Mouse (Mus musculus) thymus, postnatal 0 days (tissue): ENCODE measurements around the gene Ace3. TPM values are rescaled to one million over a fixed set of nuclear protein-coding genes. Genes with fewer than 3 reads are reported as not detected.

Source experiments
- DNase-seq: peaks from one replicate; pipeline ENCODE4 v3.0.0-alpha.2; 2015; ENCODE audit warnings: low spot score
- polyA plus RNA-seq: library from polyadenylated mRNA; unstranded; fragments of >200 nt; fragmentation: Nextera tagmentation; extraction: Ambion mirVana; gene quantifications from 2 replicates; pipeline ENCODE4 v1.2.1, GENCODE M21; 2015

Ace3 gene
- polyA plus RNA-seq, result not detected in 2 replicates

DNA sequence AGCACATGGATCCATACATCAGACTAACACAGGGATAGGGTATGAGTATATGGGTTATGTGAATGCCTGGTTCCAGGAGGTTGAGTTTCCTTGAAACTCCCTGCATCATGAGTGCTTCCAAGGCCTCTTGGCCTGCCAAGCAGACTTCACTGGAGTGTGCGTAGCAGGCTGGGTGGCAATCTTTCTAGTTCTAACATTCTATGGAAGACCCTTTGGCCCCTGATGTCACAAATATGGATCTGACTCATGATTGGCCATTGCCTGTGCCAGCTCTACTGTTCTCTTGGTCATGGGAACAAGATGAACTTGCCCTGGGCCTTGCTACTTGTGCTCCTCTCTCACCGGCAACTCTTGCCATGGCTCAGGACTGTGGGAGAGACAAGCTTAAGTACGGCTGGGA, at the start of gene Ace3:
Gene Ace3, plus strand, starts transcription at position 301 of the 400 bp plus-strand sequence.
- DNase-seq, result no peak

DNA sequence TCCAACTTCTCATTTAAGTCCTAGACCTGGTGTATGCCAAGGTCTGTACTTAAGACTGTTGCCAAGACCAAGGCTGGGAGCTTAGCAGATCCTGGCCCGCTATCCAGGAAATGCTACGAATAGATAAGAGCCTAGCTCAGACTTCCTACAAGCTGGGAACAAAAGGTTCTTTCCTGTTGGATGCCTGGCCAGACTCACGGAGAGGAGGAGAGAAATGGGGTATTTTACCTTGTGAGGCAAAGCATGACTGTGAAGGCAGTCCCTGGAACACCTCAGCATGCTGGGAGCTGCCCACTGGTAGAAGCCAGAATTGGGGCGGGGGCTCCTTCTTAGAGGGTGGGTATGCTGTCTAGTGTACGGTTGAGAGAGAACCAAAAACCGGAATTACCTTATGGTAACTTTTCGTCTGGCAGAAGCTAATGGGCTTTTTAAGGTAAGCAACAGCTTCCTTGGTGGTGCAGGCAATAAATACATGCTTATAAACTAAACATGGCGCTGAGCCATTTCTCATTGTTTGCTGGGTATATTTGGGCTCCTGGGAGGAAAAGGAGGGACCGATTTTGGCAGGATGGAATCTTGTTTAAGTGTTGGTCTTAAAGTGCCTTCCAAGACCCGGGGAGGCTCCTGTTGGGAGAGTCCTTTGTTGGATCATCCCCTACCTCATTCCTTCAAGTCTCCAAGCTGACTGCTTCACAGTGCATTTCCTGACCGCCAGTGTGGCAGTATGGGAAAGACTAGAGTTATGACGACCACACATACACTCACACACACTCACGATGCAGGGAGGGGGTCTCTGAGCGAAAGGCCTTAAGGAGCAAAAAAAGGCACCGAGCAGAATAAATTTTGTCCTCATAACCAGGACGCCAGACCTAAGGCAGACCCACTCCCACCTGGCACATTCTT, 49.5 kb upstream of the Ace3 start:
- no peak for DNase-seq

DNA sequence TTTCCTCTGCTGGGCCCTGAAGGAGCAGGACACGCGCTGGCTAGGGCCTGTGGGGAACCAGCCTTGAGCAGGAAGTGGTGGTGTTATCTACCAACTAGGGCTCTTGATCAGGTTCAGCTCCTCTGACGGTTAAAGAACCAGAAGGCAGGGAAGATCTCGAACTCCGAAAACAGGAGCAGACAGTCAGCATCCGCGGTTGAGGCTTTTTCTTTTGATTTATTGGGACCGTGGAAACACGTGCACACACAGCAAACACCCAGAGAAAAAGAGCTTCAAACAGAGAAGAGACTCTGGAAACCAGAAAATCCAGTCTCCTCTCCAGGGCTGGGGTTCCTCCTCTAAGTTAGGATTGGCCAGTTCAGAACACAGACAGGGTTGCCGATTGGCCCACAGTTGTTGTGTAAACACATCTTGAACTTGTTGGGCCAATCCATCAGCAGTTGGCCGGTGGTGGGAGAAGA, 47.8 kb upstream of the Ace3 start:
- peak; percentile 61 for DNase-seq

GRCm38 (mm10) chr11:105948255-105948654, 46.2 kb upstream of the Ace3 start:
- DNase-seq, result no peak

DNA sequence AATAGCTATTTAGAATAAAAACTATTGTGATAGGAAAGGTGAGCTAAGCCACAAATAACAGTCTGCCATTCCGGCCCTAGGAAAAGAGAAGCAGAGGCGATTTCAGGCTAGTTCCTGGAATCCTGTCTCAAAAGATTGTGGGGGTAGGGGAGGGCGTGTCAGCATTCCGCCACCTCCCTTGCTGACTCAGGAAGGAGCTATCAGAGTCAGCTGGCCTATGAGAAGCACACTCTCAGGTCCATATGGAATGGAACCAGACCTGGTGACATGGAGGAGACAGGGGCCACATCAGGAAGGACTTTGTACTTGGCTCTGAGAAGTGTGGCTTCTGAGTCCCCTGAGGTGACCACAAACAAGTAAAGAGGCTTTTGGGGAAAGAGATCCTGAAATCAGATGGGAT, 44.0 kb upstream of the Ace3 start:
- DNase-seq, result no peak

DNA sequence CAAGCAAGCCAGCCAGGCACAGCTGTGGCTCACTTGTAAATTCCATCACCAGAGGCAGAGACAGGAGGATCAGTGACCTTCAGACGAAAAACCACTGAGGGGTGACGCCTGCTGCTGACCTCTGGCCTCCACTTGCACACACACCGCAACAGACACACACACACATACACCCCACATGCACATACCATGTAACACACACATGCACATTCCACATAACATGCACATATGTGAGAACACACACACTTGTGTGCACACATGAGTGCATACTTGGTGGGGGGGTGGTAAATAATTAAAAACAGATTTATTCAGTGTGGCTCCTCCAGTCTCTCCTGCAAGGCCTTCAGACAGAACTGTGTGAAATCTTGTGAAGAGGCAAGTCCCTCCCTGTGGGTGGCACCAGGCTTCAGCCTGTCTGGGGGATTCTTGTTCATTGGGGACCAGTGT, 42.9 kb upstream of the Ace3 start:
- no peak for DNase-seq

DNA sequence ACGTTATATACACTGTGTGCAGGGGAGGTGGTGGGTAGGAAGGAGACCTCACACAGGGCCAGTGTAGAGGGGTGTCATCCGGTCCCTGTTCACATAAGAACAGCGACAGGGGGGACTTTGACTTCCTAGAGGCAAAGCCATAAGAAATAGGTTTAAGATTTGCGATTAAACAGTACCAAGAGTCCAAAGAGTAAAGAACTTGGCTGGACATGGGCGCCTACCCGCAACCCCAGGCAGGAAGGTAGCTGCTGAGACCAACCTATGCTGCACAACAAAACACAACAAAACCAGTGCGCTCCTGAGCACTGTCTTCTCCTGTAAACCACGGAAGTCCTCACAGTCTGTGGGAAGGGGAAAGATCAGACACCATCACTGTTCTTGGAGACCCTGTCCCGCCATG, 42.4 kb upstream of the Ace3 start:
- DNase-seq, result no peak

DNA sequence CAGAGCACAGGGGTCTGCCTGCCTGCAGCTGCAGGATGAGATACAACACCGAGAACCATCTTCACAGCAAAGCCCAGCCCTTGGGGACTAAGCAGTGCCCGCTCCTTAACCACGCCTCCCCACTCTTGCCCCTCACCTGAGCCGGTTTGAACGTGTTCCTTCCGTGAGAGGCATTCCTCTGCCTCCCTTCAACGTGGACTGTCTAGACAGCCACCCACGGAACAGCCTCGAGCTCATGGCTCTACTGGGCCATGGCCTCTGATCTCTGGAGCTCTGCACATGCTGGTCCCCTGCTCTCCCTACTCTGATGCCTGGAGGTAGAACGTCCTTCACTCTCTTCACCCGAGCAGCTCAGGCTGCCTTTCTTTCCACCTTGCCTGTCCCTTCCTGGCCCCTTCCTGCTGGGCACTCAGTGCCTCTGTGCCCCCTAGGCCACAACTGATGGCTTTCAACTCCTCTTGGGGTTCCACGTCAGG, 41.5 kb upstream of the Ace3 start, which contains the start of gene Cyb561:
Gene Cyb561, minus strand, starts transcription at position 426 of the 476 bp plus-strand sequence.
- no peak for DNase-seq

DNA sequence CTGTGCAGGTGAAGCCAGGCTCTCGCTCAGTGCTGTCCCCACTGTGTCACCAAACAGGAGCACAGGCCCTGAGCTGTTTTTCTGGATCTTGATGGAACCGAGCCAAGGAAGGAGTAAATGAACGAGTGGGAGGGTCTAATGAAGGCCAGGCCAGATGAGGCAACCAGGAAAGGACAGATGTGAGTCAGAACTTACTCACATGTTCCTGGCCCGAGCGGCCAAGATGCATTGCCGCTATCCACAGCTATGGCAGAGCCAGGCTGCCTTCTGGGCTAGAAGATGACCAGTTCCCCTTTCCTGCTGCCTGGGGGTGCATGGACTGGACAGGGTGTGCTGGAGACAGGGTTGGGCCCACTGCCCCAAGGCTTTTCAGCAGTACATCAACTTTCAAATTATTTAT, 41.1 kb upstream of the Ace3 start:
- no peak for DNase-seq

DNA sequence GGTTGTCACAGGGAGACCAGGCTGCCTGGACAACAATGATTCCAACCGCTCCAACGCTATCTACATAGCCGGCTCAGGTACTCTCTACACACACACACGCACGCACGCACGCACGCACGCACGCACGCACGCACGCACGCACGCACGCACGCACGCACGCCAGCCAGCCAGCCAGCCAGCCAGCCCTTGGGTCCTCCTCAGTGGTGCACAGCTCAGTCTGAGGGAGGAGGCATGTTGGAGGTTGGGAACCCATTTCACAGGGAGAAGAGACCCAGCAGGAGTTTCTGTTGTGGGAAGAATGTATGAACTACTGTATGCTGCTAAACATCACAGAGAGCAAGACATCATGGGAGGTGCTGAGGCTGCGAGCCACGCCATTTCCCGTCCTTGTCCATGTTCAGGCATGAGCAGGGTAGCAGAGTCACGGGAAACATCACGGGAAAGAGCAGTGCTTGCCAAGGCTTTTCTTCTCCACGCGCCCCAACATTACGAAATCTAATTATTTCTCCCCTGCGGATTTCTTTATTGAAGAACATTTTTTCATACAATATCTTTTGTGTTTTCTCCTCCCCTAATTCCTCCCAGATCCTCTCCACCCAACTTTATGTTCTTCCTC, 38.6 kb upstream of the Ace3 start:
- DNase-seq, result no peak

DNA sequence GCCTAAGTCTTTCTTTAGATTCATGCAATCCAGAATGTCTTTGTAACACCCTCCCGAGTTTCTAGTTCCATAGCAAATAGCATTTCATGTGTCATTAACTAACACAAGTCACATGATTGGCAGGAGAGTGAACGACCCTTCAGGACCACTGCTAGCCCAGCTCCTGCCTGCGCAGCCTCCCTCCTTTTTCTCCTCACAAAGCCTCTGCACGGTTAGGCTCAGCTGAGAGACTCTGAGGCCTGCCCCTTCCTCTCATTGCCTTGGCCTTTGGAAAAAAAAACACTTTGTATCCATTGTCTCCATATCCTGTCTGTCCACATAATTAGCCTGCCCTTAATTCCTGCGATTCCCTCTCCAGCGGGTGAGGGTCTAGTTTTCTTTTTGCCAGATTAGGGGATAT, 37.0 kb upstream of the Ace3 start:
- no peak for DNase-seq

DNA sequence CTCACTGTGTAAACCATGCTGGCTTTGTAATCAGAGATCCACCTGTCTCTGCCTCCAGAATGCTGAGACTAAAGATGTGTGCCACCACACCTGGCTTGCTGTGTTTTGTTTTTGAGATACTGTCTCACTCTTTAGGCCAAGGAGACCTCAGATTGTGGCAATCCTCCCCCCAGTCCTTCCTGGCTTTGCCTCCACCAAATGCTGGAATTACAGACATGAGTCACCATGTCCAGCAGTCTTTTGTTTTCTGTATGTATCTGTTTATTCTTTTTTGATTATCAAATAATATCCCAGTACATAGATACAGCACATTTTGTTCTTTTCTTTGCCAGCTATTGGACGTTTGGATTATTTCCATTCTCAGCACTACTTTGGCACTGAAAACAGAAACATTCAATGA, 35.9 kb upstream of the Ace3 start:
- DNase-seq, result no peak

GRCm38 (mm10) chr11:105959355-105959754, 35.1 kb upstream of the Ace3 start:
- DNase-seq, result no peak

GRCm38 (mm10) chr11:105964691-105965090, 29.8 kb upstream of the Ace3 start:
- no peak for DNase-seq

DNA sequence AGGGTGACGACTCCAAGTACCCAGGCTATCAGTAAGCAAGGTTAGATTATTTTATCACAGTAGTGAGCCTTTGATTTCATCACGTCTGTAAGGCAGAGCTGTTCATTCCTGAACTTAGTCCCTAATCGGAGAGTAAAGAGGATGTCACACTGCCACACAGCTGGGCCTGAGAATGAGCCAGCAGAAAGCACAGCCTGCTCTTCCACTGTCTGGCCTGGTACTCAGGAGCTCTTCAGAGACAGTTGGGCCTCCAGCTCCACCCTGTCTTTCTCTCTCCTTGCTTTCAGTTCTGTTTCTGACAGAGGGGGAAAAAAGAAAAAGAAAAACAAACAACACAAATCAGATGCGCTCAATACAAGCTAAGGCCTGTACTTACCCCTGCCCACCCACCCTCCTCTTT, 28.2 kb upstream of the Ace3 start:
- DNase-seq, result no peak

DNA sequence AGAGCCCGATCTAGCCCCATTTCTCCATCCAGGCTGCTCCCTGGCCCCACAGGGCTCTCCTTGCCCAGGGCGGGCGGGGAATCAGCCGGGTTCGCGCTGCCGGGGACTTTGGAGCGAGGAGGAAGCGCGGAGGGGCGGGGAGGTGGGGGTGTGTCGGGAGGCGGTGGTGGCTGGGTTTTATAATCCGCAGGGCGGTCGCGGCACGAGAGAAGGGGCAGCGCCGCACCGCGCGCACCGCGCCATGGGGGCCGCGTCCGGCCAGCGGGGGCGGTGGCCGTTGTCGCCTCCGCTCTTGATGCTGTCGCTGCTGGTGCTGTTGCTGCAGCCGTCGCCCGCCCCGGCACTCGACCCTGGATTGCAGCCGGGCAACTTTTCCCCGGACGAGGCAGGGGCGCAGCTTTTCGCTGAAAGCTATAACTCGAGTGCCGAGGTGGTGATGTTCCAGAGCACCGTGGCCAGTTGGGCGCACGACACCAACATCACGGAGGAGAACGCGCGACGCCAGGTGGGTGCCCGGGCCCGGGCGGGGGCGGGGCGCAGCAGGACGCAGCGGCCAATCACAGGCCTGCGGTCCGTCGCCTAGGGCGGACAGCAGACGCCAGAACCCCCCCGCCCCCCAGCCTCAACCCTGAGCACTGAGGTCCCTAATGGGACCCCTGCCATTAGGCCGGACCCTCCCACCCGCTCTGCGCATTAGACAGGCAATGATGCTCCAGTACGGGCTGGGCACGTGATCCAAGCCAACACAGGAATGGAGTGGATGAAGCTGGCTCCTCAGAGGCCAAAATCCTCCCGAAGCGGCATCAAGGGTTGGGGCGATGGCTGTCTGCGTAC, 26.5 kb upstream of the Ace3 start, which contains the start of gene Ace:
Gene Ace, plus strand, starts transcription at position 205 of the 834 bp plus-strand sequence.
- no peak for DNase-seq

DNA sequence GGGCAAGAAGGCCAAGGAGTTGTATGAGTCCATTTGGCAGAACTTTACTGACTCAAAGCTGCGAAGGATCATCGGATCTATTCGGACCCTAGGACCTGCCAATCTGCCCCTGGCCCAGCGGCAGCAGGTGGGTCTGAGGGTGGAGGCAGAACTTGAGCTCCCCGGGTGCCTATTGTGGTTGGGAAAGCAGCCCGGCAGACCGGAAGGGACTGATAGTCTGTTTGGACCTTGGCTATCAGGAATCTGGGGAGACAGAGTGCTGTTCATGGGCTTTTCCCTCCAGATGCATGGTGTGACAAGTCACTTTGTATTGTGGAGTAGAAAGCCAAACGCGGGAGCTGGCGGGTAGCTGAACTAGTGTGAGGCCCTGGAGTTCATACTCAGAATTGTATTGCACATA, 25.5 kb upstream of the Ace3 start:
- no peak for DNase-seq

DNA sequence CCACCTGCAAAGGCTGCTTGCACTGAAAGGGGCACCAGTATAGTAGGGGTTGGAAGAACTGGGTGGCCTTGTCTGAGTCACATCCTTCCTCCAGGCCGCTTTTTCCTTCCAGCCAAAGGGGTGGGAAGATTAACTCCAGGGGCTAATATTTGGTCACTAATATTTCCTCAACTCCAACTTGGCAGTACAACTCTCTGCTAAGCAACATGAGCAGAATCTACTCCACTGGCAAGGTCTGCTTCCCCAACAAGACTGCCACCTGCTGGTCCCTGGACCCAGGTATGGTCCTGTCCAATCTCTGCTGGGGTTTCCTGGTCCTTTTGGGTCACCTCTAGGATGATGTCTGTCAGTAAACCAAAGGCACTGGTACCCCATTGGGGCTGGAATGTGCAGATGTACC, 25.0 kb upstream of the Ace3 start:
- peak; percentile 18 for DNase-seq

- no peak for DNase-seq
Observed at GRCm38 (mm10) chr11:105974593-105974992, 19.9 kb upstream of the Ace3 start.

GRCm38 (mm10) chr11:105975050-105975449, 19.4 kb upstream of the Ace3 start:
- no peak for DNase-seq

GRCm38 (mm10) chr11:105975636-105976035, 18.8 kb upstream of the Ace3 start:
- DNase-seq, result no peak
